Mouse (Mus musculus) heart, adult 9 months (tissue): ENCODE data around the gene Serpina1f.
A peak's percentile ranks its signal among the peaks of the same experiment; 100 is the strongest.
"Not testable (repeated sequence)": the region's sequence is repeated elsewhere in the genome, so short reads cannot be mapped to it uniquely, and the experiment has no call there.

Experiments
- DNase-seq, 2 experiments: peaks; one replicate each; pipeline ENCODE4 v3.0.0; 2022; ENCODE audit warnings: low spot score in 2 of 2

Gene Serpina1f

GRCm38 (mm10) chr12:103695429-103695828 is at the start of gene Serpina1f:
Serpina1f (minus strand) TSS chr12:103695529.
- no peak for DNase-seq

- not testable (repeated sequence) for DNase-seq
These were observed 42.7 kb upstream of the Serpina1f start for GRCm38 (mm10) chr12:103737791-103738580.

DNA sequence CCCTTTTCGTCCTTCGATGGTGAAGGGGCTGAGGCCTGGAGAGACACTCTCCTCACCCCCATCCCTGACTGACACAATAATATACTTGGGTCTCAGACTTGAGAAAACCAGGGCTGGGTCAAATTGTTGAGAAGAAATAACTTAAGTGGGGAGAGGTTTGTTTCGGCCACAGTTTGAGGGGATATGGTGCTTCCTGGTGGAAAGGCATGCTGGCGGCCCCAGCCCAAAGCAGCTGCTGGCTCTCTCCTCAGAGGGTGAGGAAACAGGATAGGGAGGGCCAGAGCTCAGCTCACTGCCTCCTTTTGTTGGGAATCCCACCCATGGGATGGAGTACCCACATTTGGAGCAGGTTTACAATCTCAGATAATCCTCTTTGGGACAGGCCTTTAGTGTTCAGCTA is 40.2 kb upstream of the Serpina1f start:
- DNase-seq, result not testable (repeated sequence)

GRCm38 (mm10) chr12:103735101-103735500 is 39.8 kb upstream of the Serpina1f start:
- DNase-seq, result peak; percentile 5 to 10

DNA sequence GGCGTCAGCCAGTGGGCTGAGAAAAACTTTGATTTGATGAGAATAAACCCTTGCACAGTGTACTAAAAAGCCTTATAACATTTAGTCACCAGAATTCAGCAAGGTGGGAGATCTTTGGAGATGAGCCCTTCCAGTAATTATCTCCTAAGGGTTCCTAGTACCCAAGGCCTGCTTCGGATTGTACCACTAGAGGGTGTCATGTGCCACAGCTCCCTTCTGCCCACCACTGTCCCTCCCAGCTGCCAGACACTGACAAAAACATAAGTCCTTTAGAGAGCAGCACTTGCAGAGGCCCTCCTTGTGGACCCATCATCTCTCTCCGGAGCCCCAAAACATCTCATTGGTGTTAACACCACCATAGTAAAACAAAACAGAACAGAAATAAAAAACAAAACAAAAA is 16.2 kb upstream of the Serpina1f start:
- no peak for DNase-seq

DNA sequence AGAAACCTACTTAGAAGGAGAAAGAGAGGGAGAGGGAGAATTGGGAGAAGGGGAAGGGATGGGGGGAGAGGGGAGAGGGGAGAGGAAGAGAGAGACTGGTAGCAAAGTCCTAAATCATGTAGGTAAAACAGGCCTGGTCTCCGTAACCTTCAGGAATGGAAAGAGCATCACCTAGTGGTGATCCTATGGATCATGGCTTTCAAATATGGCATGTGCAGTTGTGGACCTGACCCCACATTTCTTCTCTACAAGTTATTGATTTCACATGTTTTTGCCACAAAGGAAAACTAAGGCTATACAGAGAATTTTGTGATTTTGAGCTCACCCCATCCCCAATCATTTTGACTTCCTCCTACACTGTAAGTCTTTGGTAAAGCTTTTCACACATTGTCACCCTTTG is 15.1 kb upstream of the Serpina1f start:
- DNase-seq, result no peak

GRCm38 (mm10) chr12:103706113-103706512 is 10.8 kb upstream of the Serpina1f start:
- DNase-seq, result no peak

DNA sequence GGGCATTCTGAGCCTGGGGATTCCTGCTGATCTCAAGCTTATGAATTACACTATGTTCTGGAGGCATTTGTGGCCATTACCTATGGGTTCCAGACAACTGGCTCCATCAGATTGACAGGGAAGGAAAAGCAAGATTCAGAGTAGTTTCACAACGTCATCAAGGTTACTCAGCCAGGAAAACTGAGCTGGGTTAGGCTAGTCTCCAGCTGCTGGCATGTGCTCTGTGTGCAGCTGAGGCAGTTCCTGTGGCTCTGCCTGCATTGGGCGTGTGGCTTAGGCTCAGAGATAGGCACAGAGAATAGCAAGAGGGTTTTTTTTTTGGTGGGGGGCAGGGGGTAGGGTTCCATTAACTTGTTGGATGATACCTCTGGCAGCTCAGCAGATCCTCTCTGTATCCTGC is 10.2 kb upstream of the Serpina1f start:
- no peak for DNase-seq

GRCm38 (mm10) chr12:103700144-103700750 is 4.9 kb upstream of the Serpina1f start:
- DNase-seq, result no peak

DNA sequence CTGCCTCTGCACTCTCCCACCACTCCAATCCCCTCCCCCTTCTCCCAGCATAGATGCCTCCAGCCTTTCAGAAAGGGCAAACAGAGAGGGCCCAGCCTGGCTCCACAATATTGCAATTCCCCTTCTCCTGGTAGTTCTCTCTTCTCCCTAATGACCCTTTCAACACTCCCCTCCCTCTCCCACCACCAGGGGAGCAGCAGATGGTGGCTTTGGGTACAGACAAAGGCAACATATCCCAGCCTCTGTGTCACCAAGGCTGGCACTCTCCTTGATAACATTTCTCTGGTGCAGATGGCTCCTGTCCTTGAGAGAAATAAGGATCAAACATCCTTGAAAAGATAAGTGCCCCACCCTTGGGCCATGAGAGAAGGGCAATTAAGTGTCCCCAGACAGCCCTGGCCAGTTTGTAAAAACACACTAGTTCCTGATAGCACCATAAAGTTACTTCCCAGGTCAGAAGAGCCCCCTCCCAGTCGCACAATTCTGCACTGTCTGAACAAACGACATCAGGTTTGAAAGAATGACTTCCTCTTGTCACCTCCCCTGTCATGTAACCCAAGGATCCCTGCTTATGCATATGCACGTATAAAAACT is 7.0 kb downstream of the Serpina1f start:
- no peak for DNase-seq

DNA sequence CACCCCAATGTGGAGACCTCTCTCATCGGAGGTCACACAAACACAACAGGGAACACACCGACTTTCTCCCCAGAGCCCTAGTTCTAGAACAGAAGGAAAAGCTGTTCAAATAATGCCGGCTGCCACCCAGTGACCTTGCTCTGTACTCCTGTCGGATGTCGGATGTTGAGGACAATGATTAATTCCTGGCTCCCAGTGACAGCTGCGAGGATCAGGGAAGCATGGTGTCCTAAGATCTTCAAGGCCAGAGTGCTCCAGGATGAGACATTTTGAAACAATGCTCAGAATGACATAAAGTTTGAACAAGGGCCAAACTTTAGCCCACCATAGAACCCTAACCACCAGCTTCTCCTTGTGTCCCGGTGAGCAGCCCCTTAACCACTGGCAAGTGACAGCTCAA is 8.3 kb downstream of the Serpina1f start:
- DNase-seq, result no peak

GRCm38 (mm10) chr12:103686050-103686449 is 9.3 kb downstream of the Serpina1f start:
- DNase-seq, result no peak

- no peak for DNase-seq
These were observed 9.9 kb downstream of the Serpina1f start for GRCm38 (mm10) chr12:103685386-103685785.

DNA sequence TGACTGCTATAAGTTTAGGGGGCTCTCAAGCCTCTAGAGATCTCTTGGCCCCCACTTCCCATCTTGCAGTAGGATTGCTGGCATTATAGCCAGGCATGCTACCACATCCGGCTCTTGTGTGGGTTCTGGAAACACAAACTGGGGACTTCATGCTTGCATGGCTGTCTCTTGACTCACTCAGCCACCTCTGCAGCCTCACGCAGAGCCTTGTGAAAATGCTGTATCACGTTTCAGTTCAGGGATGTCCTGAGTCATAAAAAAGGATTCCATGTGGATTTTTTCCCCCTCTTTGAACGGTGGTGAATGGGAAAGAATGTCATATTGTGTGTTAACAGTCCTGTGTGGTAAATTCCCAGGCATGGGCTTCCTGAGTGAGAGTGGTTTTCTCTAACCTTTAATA is 11.6 kb downstream of the Serpina1f start:
- DNase-seq, result no peak

DNA sequence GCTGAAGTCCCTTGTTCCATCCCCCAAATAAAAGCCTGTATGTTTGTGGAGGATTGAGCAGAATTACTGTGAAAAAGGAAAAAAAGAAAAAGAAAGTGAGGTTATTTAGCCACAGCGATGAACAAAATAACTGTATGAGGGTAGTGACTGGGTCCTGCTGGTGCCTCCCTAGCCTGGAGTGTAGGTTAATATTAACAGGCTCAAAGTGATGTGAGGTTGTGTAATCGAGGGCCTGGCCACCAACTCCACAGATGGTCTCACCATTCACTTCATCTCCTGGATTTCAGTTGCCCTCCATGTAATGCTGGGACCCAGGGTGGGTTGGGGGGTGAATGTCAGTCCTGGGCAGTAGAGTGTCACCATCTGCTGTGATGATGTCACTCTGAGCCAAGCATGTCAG is 13.6 kb downstream of the Serpina1f start:
- no peak for DNase-seq

DNA sequence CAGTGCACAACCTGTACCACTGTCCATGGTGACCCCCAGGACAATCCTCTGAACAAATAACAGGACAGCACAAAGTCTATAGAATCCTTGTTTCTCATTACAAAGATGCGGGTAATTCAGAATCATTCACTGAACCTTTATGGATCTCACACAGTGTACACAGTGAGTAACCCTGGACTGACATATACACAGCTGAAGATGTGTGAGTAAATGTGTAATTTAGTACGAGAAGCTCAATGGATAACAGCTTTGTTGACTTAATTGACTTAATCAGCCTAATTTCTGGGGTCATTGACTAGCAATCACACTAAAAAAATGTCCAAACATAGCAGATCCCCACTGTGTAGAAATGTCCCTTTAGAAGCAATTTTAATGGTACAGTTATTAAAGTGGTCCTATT is 14.2 kb downstream of the Serpina1f start:
- no peak for DNase-seq

GRCm38 (mm10) chr12:103679853-103680252 is 15.5 kb downstream of the Serpina1f start:
- DNase-seq, result not testable (repeated sequence)

DNA sequence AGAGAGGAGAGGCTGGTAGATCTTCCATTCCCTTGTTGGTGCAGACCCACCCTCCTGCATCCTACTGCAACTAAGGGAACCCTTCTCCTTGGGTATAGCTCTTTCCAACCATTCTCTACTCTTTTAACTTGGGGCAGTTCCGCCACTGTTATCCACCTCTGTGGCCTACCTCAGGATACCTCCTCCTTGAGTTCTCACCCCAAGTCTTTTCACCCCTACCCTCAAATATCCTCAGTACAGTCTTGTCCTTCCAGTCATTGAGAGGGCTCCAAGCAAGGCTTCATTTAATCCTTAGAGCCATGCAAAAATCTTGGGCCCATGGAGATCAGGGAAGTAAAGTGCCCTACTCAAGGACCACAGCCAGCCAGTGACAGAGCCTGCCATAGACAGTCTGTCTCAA is 19.3 kb downstream of the Serpina1f start, which contains the start of gene Serpina16:
Serpina16 (minus strand) TSS at position 101 of the 400 bp plus-strand sequence.
- DNase-seq, result no peak

DNA sequence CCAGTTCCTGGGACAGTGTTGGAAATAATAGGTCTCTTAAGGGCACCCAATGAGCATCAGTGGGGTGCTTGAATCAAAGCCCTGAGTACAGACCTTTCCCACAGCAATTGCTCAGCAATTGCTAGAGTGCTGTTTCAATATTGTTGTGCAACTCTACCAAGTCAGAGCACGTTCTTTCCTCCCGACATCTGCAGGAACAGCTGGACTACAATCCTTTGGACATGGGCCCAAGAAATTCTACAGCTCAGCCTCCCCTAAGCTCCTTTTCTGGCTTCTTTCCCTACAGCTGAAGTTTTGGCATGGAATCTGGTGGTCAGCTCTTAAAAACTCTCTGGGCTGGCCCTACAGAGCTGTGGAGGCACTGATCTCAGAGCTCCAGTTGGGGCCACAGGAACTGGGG is 22.1 kb downstream of the Serpina1f start:
- DNase-seq, result peak; percentile 73 to 76

DNA sequence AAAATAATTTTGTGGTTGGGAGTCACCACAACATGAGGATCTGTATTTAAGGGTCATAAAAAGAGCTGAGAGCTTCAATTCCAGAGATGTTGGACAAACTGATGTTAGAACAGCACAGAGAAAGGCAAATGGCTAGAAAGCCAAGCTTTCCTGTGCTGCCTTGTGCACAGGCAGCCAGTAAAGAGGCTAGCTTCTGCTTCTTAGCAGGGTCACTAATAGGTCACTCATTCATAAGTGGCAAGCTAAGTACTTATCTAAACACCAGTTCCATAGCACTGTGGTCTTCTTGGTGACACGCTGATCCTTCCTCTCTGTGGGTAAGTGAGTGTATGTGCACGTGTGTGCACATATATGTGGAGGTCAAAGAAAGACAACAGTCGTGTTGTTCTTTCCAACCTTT is 23.8 kb downstream of the Serpina1f start:
- no peak for DNase-seq

- DNase-seq, result no peak
These were observed 24.4 kb downstream of the Serpina1f start for GRCm38 (mm10) chr12:103670964-103671363.

DNA sequence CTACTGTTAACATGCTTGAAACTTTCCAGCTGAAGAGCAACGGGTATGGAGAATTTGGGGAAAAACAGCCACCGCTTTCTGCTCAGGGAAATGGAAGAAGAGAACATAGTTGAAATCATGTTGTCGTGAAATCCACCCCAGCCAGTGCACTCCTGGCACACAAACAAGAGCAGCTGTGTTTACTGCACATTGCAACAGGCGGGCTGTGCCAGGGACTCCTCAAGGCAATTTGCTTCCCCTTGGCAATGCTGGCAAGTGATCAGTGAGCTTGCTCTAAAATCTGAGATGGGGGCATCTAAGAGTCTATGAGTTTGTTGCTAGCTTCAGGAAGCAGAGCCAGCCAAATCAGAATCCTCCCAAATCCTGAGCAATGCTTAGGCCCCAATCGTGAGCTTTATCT is 25.0 kb downstream of the Serpina1f start:
- DNase-seq, result no peak

- DNase-seq, result no peak
These were observed 30.0 kb downstream of the Serpina1f start for GRCm38 (mm10) chr12:103665286-103665685.
